Mouse (Mus musculus): ENCODE results near the gene Dyrk2. TPM values are rescaled to one million over a fixed set of nuclear protein-coding genes. Genes with fewer than 3 reads are reported as not detected.

Dyrk2 gene
- total and polyA plus RNA-seq, 3 experiments, result 9.8 to 29.0 (median 14.7) TPM

- no peaks in the 10 kb centered on the region for H3K36me3 ChIP-seq (replicated peaks)
- no peaks in the 10 kb centered on the region for H3K4me1 ChIP-seq (ENCODE audit: insufficient read depth, low read depth, low read length)
- H3K9me3 ChIP-seq (replicated peaks), result no peaks in the 10 kb centered on the region
- DNase-seq (ENCODE audit: low spot score) (no peak), ATAC-seq (ENCODE audit: extremely low read depth, insufficient number of reproducible peaks, low FRiP score, poor library complexity, severe bottlenecking) (no peak)
- no peaks in the 10 kb centered on the region for H3K27me3 ChIP-seq (ENCODE audit: insufficient read depth, low read length)
- no peak overlapping the region for H3K4me3 ChIP-seq (ENCODE audit: low read depth, low read length)
- TF ChIP-seq POLR2AphosphoS5 (IDR thresholded peaks at IDR 0.05; ENCODE audit: insufficient replicate concordance, low read depth, low read length), result no peak
- no peak for TF ChIP-seq GATA1 (IDR thresholded peaks at IDR 0.05; ENCODE audit: borderline replicate concordance, low read length)
- TF ChIP-seq TAL1 (conservative IDR thresholded peaks at IDR 0.05; ENCODE audit: low read depth, low read length), result no peak
- no peak for TF ChIP-seq CTCF (IDR thresholded peaks at IDR 0.05; ENCODE audit: low read depth, low read length)
- TF ChIP-seq GATA2 (IDR thresholded peaks at IDR 0.05; ENCODE audit: borderline replicate concordance, low read depth, low read length), result no peak
Observed at GRCm38 (mm10) chr10:118880776-118881175, 10.8 kb upstream of the Dyrk2 start.

GRCm38 (mm10) chr10:118872196-118872595 is 2.2 kb upstream of the Dyrk2 start:
- H3K4me3 ChIP-seq (ENCODE audit: low read depth, low read length), result no peak overlapping the region
- DNase-seq (ENCODE audit: low spot score) (no peak), ATAC-seq (ENCODE audit: extremely low read depth, insufficient number of reproducible peaks, low FRiP score, poor library complexity, severe bottlenecking) (no peak)
- peaks cover 29% of the 10 kb centered on the region for H3K27me3 ChIP-seq (ENCODE audit: insufficient read depth, low read length)
- peaks cover 23% of the 10 kb centered on the region for H3K4me1 ChIP-seq (ENCODE audit: insufficient read depth, low read depth, low read length)
- H3K9me3 ChIP-seq (replicated peaks), result no peaks in the 10 kb centered on the region
- H3K36me3 ChIP-seq (replicated peaks), result peaks cover 1% of the 10 kb centered on the region
- no peak for TF ChIP-seq POLR2AphosphoS5 (IDR thresholded peaks at IDR 0.05; ENCODE audit: insufficient replicate concordance, low read depth, low read length)
- no peak for TF ChIP-seq CTCF (IDR thresholded peaks at IDR 0.05; ENCODE audit: low read depth, low read length)
- TF ChIP-seq GATA2 (IDR thresholded peaks at IDR 0.05; ENCODE audit: borderline replicate concordance, low read depth, low read length), result no peak
- no peak for TF ChIP-seq TAL1 (conservative IDR thresholded peaks at IDR 0.05; ENCODE audit: low read depth, low read length)
- no peak for TF ChIP-seq GATA1 (IDR thresholded peaks at IDR 0.05; ENCODE audit: borderline replicate concordance, low read length)

GRCm38 (mm10) chr10:118869591-118870001 is 413 bp downstream of the Dyrk2 start:
- H3K4me1 ChIP-seq (ENCODE audit: insufficient read depth, low read depth, low read length), result peaks cover 34% of the 10 kb centered on the region
- peak; percentile 76 for ATAC-seq (ENCODE audit: extremely low read depth, insufficient number of reproducible peaks, low FRiP score, poor library complexity, severe bottlenecking)
- H3K36me3 ChIP-seq (replicated peaks), result peaks cover 19% of the 10 kb centered on the region
- H3K4me3 ChIP-seq (ENCODE audit: low read depth, low read length), result peak overlapping the region; percentile 92
- TF ChIP-seq GATA2 (IDR thresholded peaks at IDR 0.05; ENCODE audit: borderline replicate concordance, low read depth, low read length), result no peak
- H3K9me3 ChIP-seq (replicated peaks), result no peaks in the 10 kb centered on the region
- peak; percentile 67 for DNase-seq (ENCODE audit: low spot score)
- peaks cover 29% of the 10 kb centered on the region for H3K27me3 ChIP-seq (ENCODE audit: insufficient read depth, low read length)

GRCm38 (mm10) chr10:118868601-118869590 is 1.1 kb downstream of the Dyrk2 start:
- ATAC-seq (ENCODE audit: extremely low read depth, insufficient number of reproducible peaks, low FRiP score, poor library complexity, severe bottlenecking), result peak; percentile 50
- peak overlapping the region; percentile 92 for H3K4me3 ChIP-seq (ENCODE audit: low read depth, low read length)
- H3K9me3 ChIP-seq (replicated peaks), result no peaks in the 10 kb centered on the region
- peaks cover 26% of the 10 kb centered on the region for H3K36me3 ChIP-seq (replicated peaks)
- DNase-seq (ENCODE audit: low spot score), result peak; percentile 85
- H3K27me3 ChIP-seq (ENCODE audit: insufficient read depth, low read length), result peaks cover 24% of the 10 kb centered on the region
- H3K4me1 ChIP-seq (ENCODE audit: insufficient read depth, low read depth, low read length), result peaks cover 37% of the 10 kb centered on the region
- TF ChIP-seq GATA1 (IDR thresholded peaks at IDR 0.05; ENCODE audit: borderline replicate concordance, low read length) (no peak), GATA2 (IDR thresholded peaks at IDR 0.05; ENCODE audit: borderline replicate concordance, low read depth, low read length) (no peak)

- ATAC-seq (ENCODE audit: extremely low read depth, insufficient number of reproducible peaks, low FRiP score, poor library complexity, severe bottlenecking) (peak; percentile 17; the same call in 1 of the 2 replicates), DNase-seq (ENCODE audit: low spot score) (peak; percentile 55)
- H3K9me3 ChIP-seq (replicated peaks), result no peaks in the 10 kb centered on the region
- peaks cover 37% of the 10 kb centered on the region for H3K4me1 ChIP-seq (ENCODE audit: insufficient read depth, low read depth, low read length)
- peaks cover 35% of the 10 kb centered on the region for H3K36me3 ChIP-seq (replicated peaks)
- H3K27me3 ChIP-seq (ENCODE audit: insufficient read depth, low read length), result peaks cover 16% of the 10 kb centered on the region
- TF ChIP-seq GATA1 (IDR thresholded peaks at IDR 0.05; ENCODE audit: borderline replicate concordance, low read length) (no peak), GATA2 (IDR thresholded peaks at IDR 0.05; ENCODE audit: borderline replicate concordance, low read depth, low read length) (no peak), POLR2AphosphoS5 (IDR thresholded peaks at IDR 0.05; ENCODE audit: insufficient replicate concordance, low read depth, low read length) (no peak), CTCF (IDR thresholded peaks at IDR 0.05; ENCODE audit: low read depth, low read length) (no peak)
- peak overlapping the region; percentile 92 for H3K4me3 ChIP-seq (ENCODE audit: low read depth, low read length)
Observed at GRCm38 (mm10) chr10:118867896-118868600, 2.0 kb downstream of the Dyrk2 start.

- DNase-seq (ENCODE audit: low spot score) (peak; percentile 26), ATAC-seq (ENCODE audit: extremely low read depth, insufficient number of reproducible peaks, low FRiP score, poor library complexity, severe bottlenecking) (no peak)
- Histone ChIP-seq H3K27me3 (ENCODE audit: insufficient read depth, low read length) (peaks cover 16% of the 10 kb centered on the region), H3K9me3 (replicated peaks) (no peaks in the 10 kb centered on the region), H3K4me1 (ENCODE audit: insufficient read depth, low read depth, low read length) (peaks cover 37% of the 10 kb centered on the region), H3K36me3 (replicated peaks) (peaks cover 41% of the 10 kb centered on the region), H3K4me3 (ENCODE audit: low read depth, low read length) (peak overlapping the region; percentile 92)
- TF ChIP-seq GATA2 (IDR thresholded peaks at IDR 0.05; ENCODE audit: borderline replicate concordance, low read depth, low read length) (no peak), CTCF (IDR thresholded peaks at IDR 0.05; ENCODE audit: low read depth, low read length) (no peak), TAL1 (conservative IDR thresholded peaks at IDR 0.05; ENCODE audit: low read depth, low read length) (no peak), POLR2AphosphoS5 (IDR thresholded peaks at IDR 0.05; ENCODE audit: insufficient replicate concordance, low read depth, low read length) (no peak), GATA1 (IDR thresholded peaks at IDR 0.05; ENCODE audit: borderline replicate concordance, low read length) (no peak)
Observed at GRCm38 (mm10) chr10:118867304-118867895, 2.6 kb downstream of the Dyrk2 start.

Measured in G1E (cell line).